Mouse (Mus musculus) heart, postnatal 4 days (tissue): ENCODE data around the gene Gadd45b. TPM values are rescaled to one million over a fixed set of nuclear protein-coding genes. Genes with fewer than 3 reads are reported as not detected.

Source experiments
- DNase-seq: peaks from one replicate; pipeline ENCODE4 v3.0.0; 2021
- total RNA-seq, 2 experiments: library from RNA; stranded (reverse); gene quantifications; 2 replicates each; pipeline ENCODE4 v1.2.3; 2021

Gene Gadd45b
- total RNA-seq, 2 experiments from 2014 or later: 6.4 to 9.5 TPM

- no peak for DNase-seq
Observed at GRCm38 (mm10) chr10:80935241-80935640, 5.4 kb downstream of the Gadd45b start.

GRCm38 (mm10) chr10:80935698-80936097, 5.8 kb downstream of the Gadd45b start:
- no peak for DNase-seq

- peak; percentile 87 for DNase-seq
Observed at GRCm38 (mm10) chr10:80936135-80936809, 6.4 kb downstream of the Gadd45b start.

- DNase-seq: no peak
Observed at GRCm38 (mm10) chr10:80936810-80937164, 6.9 kb downstream of the Gadd45b start.

GRCm38 (mm10) chr10:80937646-80938045, 7.8 kb downstream of the Gadd45b start:
- DNase-seq: peak; percentile 69

DNA sequence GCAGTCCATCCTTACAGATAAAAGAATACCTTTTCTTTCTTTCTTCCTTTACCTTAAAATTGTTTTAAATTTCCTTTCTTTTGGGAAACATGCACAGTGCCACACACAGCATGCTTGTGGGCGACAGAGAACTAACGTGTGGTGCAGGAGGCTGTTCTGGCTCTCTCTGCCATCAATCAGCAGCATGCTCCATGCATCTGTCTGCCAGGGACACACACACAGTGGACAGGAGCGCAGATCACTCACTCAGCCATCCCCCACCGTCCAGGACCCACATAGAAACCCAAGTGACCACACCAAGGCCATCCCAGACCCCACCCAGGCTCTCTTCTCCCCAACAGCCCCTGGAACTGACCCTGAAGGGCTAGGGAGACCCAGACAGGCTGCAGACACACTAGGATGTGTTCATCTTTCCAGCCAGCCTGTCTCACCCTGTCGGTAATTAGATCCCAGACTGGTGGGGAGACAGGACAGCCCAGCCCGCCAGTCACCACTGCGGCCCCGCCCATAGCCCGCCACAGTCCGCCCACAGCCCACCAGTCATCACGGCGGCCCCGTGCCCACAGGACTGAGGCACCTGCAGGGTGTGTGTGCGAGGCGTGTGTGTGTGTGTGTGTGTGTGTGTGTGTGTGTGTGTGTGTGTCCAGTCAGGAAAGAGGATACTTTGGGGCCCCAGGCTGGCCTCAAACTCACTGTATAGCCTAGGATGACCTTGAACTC, 9.1 kb downstream of the Gadd45b start:
- no peak for DNase-seq

GRCm38 (mm10) chr10:80939671-80940070, 9.8 kb downstream of the Gadd45b start:
- DNase-seq: peak; percentile 86

DNA sequence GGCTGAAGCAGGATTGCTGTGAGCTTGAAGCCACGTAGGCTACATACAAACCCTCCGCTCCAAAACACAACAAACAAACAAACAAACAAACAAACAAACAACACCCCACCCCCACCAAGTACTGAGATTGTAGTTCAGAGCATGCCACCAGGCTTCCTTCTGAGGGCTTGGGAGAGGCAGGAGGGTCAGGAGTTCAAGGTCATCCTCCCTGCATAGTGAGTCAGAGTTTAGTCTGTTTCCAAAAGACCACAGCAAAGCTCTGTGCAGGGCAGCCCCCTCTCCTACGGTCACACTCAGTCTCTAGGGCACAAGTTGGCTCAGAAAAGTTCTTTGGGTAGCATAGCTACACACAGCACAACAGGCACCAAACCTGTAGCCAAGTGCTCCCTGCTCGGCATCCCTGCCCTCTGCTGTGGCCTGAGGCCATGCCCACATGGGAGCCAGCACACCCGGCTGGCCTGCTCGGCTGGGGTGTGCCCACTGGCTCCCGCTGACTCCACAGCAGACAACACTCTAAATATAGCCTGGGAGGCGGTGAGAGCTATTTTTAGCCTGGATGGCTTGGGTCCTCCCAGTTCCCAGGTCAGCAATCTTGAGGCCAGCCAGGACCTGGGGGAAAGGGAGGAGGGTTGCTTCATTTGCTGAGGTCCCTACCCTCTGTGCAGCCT, 10.6 kb downstream of the Gadd45b start:
- peak; percentile 82 for DNase-seq

GRCm38 (mm10) chr10:80940988-80941347, 11.1 kb downstream of the Gadd45b start:
- DNase-seq: no peak

- DNase-seq: no peak
Observed at GRCm38 (mm10) chr10:80942919-80943318, 13.0 kb downstream of the Gadd45b start.

GRCm38 (mm10) chr10:80943701-80944100, 13.8 kb downstream of the Gadd45b start:
- no peak for DNase-seq

- no peak for DNase-seq
Observed at GRCm38 (mm10) chr10:80944231-80944630, 14.4 kb downstream of the Gadd45b start.

GRCm38 (mm10) chr10:80946684-80947437, 17.0 kb downstream of the Gadd45b start:
- DNase-seq: no peak

GRCm38 (mm10) chr10:80947802-80948201, 17.9 kb downstream of the Gadd45b start:
- peak; percentile 69 for DNase-seq

- peak; percentile 63 for DNase-seq
Observed at GRCm38 (mm10) chr10:80948570-80948969, 18.7 kb downstream of the Gadd45b start.

GRCm38 (mm10) chr10:80949081-80949480, 19.2 kb downstream of the Gadd45b start:
- no peak for DNase-seq

DNA sequence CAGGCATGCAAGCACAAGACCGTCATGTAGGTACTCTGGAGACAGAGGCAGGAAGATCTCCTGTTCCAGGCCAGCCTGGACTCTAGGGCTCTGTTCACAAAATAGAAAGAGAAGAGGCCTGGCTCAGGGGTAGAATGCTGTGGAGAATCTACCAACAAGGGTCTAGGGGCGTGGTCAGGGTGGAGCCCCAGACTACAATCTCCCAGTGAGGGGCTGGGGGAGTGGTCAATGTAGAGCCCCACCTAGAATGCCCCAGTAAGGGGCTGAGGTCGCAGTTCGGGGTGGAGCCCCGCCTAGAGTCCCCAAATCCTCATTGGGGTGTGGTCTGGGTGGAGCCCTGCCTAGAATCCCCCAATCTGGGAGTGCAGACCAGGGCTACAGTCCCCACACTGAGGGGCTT, 20.4 kb downstream of the Gadd45b start:
- DNase-seq: no peak

DNA sequence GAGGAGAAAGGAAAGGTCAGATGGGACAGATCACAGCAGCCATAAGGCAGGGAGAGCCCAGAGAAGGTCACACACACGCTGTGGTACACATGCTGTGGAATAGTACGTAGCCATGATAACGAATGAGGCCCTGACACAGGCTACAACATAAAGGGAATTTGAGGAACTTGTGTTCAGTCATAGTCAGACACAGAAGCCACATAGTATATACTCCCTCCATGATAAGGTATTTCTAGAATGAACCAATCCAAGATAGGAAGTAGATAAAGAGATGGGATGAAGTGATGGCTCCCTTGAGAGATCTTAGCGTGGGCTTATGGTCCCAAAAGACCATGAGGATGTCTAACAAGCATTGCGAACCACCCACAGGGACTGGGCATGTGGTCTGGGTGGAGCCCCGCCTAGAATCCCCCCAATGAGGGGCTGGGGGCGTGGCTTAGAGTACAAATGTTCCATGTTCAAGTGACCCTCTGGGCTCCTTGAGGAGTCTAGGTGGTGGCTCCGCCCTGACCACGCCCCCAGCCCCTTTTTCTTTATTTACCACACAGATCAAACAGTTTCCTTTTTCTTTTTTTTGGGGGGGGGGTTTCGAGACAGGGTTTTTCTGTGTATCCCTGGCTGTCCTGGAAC, 22.0 kb downstream of the Gadd45b start:
- DNase-seq: no peak

GRCm38 (mm10) chr10:80952449-80952848, 22.6 kb downstream of the Gadd45b start:
- DNase-seq: no peak

DNA sequence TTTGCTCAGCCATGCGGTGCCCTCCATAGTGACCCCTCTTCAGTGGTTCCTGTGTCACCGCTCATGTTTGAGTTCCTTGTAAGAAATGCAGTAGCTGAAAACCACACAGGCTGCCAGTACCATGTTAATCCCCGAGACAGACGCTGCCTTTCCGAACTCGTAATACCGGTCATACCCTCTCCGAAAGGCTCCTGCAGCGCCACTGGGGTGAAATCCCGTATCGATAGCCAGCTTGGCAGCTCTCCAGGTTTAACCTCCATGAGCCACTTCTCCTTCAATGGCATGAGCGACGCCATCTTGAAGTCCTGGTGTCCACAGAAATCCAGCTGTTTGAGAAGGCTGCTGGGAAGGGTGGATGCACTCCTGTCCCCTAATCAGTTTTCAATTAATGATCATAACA, 24.5 kb downstream of the Gadd45b start:
- DNase-seq: no peak

DNA sequence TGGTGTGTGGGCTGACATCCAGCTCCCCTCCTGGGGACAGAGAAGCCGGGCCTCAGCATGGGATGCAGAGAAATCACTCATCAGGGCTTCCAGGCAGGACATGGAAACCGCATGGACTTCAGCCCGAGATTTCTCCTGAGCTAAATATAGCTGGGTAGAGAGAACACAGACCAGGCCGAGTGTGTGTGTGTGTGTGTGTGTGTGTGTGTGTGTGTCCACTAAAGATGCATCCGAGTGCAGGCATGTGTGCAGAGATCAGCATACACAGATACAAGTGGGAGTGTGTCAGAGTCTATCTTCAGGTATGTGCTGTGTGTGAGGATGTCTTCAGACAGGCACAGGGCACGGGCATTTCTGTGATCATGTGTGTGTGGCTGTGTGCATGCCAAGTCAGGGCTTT, 25.0 kb downstream of the Gadd45b start:
- DNase-seq: peak; percentile 63

DNA sequence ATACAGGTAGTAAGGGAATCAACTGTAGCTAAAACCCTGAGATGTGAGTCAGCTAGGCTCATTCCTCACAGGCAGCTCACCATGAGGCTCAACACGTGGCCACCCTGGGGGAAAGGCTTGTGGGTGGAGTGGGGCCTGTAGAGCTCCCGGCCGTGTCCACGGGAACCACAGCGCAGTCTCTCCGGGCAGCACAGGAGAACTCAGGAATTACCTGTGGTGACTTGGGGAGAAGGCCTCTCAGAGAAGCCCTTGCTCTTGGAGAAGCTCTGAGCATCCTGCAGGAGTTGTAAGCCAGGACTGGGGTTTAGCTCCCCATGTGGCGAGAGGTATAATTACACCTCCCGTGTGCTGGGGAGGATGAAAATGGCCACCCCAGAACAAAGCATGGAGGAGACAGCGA, 25.7 kb downstream of the Gadd45b start:
- DNase-seq: peak; percentile 78

- DNase-seq: no peak
Observed at GRCm38 (mm10) chr10:80956385-80956784, 26.5 kb downstream of the Gadd45b start.
